Mouse (Mus musculus) neural tube, embryonic 14.5 days (tissue): Measurements from ENCODE around the gene Srrd. TPM values are rescaled to one million over a fixed set of nuclear protein-coding genes. Genes with fewer than 3 reads are reported as not detected.

Experiments used
- ATAC-seq: fragments of 200-750 bp; cut with Nextera tagmentation; 2 replicates; pipeline ENCODE4 v1.8.0; 2017; ENCODE audit warnings: low read depth, mild to moderate bottlenecking, moderate TSS enrichment, moderate library complexity
- H3K27ac ChIP-seq: fragments of 300-500 bp; sonication (generic); 2 replicates; pipeline ENCODE4 v1.5.1; 2014; ENCODE audit warnings: low read depth, mild to moderate bottlenecking, control low read depth, low read length, moderate library complexity, mixed read lengths
- H3K27me3 ChIP-seq: fragments of 300-500 bp; sonication (generic); 2 replicates; pipeline ENCODE4 v1.6.1; 2014; ENCODE audit warnings: low read length; ENCODE audit not compliant: control insufficient read depth, insufficient read depth
- H3K36me3 ChIP-seq: fragments of 300-500 bp; sonication (generic); 2 replicates; pipeline ENCODE4 v1.6.1; 2014; ENCODE audit warnings: low read length, mixed read lengths; ENCODE audit not compliant: control insufficient read depth, insufficient read depth
- H3K4me1 ChIP-seq: fragments of 300-500 bp; sonication (generic); 2 replicates; pipeline ENCODE4 v1.6.1; 2014; ENCODE audit warnings: low read length; ENCODE audit not compliant: control insufficient read depth, insufficient read depth
- H3K4me2 ChIP-seq: fragments of 300-500 bp; sonication (generic); 2 replicates; pipeline ENCODE4 v1.6.1; 2014; ENCODE audit warnings: mild to moderate bottlenecking, low read depth, low read length, control low read depth
- H3K4me3 ChIP-seq: fragments of 300-500 bp; sonication (generic); 2 replicates; pipeline ENCODE4 v1.5.1; 2014; ENCODE audit warnings: low read depth, low read length, control low read depth, mixed read lengths
- H3K9ac ChIP-seq: fragments of 300-500 bp; sonication (generic); replicated peaks from 2 replicates; pipeline ENCODE4 v1.6.1; 2014; ENCODE audit warnings: low read depth, mild to moderate bottlenecking, control low read depth, low read length, mixed read lengths
- H3K9me3 ChIP-seq: fragments of 300-500 bp; sonication (generic); 2 replicates; pipeline ENCODE4 v1.6.1; 2016; ENCODE audit warnings: low read length; ENCODE audit not compliant: control insufficient read depth
- WGBS: fragments of 180-500 bp; shearing (Covaris S2); extraction: QIAGEN DNeasy Blood & Tissue Kit; methylation state at CpG from one replicate; pipeline ENCODE4 v1.1.7; 2014; 5-methylcytosine and 5-hydroxymethylcytosine counted together
- polyA plus RNA-seq: library from polyadenylated mRNA; unstranded; fragments of >200 nt; fragmentation: Nextera tagmentation; extraction: Ambion mirVana; gene quantifications from 2 replicates; pipeline ENCODE4 v1.2.1, GENCODE M21; 2014

The Srrd gene
- polyA plus RNA-seq: 61.6 and 71.9 TPM in 2 replicates

DNA sequence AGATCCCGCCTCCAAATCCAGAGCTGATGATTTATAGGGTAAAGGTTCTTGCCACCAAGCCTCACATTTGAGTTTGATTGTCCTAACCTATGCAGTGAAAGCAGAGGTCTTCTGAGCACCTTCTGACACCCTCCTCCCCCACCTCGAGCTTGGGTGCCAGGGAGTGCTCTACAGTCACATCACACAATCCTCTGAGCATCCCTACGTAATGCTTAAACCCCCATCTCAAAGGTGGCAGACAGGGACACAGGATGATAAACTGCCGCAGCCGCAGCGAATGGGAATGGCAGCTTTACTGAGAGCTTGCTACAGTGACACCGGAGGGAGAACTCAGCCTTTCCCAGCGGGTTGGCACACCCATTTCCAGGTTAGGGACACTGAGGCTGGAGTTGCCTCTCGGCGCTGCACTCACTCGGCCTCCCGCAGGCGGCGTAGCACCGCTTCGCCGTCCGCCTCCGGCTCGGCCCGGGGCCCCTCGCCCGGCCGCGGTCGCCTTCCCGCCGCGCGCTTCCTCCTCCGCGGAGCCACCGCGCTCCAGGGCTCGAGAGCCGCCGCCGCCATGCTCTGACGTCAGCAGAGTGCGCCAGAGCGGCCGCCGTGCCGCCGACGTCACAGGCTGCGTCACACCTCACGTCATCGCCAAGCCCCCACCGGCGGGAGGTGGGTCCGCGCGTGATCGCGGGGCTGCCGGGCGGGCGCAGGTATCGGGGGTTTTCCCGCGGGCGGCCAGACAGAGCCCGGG is at the start of gene Srrd, which contains the start of gene Hps4:
Gene Srrd, minus strand, starts transcription at position 578 of the 742 bp plus-strand sequence.
Gene Hps4, plus strand, starts transcription at position 621 of the 742 bp plus-strand sequence.
- H3K9me3 ChIP-seq: no peaks in the 10 kb centered on the region
- peaks cover 13% of the 10 kb centered on the region for H3K36me3 ChIP-seq
- peak within 1 kb of the TSS; percentile 24 for H3K27ac ChIP-seq
- H3K4me1 ChIP-seq: peaks cover 20% of the 10 kb centered on the region
- H3K4me2 ChIP-seq: peak within 1 kb of the TSS; percentile 81
- ATAC-seq: peak; percentile 81
- peak within 1 kb of the TSS; percentile 85 for H3K9ac ChIP-seq
- H3K27me3 ChIP-seq: no peaks in the 10 kb centered on the region
- peak within 1 kb of the TSS; percentile 64 for H3K4me3 ChIP-seq
- WGBS: 2% methylated on average over 58 of the region's 64 CpGs

GRCm38 (mm10) chr5:112391676-112392323 is 49.0 kb upstream of the Srrd start:
- H3K4me3 ChIP-seq: no peak overlapping the region
- no peaks in the 10 kb centered on the region for H3K9me3 ChIP-seq
- peaks cover 19% of the 10 kb centered on the region for H3K4me1 ChIP-seq
- H3K9ac ChIP-seq: no peak overlapping the region
- peaks cover 19% of the 10 kb centered on the region for H3K36me3 ChIP-seq
- no peak overlapping the region for H3K27ac ChIP-seq
- no peak overlapping the region for H3K4me2 ChIP-seq
- no peaks in the 10 kb centered on the region for H3K27me3 ChIP-seq
- ATAC-seq: no peak
- 72% methylated on average over 27 of the region's 27 CpGs for WGBS

GRCm38 (mm10) chr5:112391002-112391401 is 48.2 kb upstream of the Srrd start:
- Histone ChIP-seq H3K27ac (no peak overlapping the region), H3K27me3 (no peaks in the 10 kb centered on the region), H3K9me3 (no peaks in the 10 kb centered on the region), H3K36me3 (peaks cover 23% of the 10 kb centered on the region), H3K4me3 (no peak overlapping the region), H3K4me2 (no peak overlapping the region), H3K9ac (no peak overlapping the region), H3K4me1 (peaks cover 19% of the 10 kb centered on the region)
- WGBS: 65% methylated on average over 16 of the region's 16 CpGs
- ATAC-seq: no peak

DNA sequence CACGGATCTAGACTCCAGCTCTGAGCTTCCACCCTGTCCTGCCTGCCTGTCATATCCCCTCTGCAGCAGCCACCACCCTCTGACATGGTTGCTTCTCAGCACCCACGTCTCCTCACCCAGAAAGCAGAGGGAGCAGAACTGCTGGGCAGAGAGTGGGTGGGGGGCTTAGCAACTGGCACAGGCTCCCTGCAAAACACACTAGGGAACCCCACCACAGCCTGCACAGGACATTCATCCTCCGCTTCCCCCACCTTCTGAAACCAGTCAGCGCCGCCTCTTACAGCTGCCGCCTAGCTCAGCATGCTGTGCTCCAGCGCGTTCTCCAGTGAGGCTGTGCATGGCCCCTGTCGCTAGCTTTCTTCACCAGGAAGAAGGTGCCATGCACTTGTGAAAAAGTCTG is 46.5 kb upstream of the Srrd start:
- H3K4me1 ChIP-seq: peaks cover 19% of the 10 kb centered on the region
- no peaks in the 10 kb centered on the region for H3K9me3 ChIP-seq
- H3K4me3 ChIP-seq: no peak overlapping the region
- H3K27ac ChIP-seq: no peak overlapping the region
- H3K9ac ChIP-seq: no peak overlapping the region; the same call in 1 of the 2 replicates
- no peak for ATAC-seq
- peaks cover 29% of the 10 kb centered on the region for H3K36me3 ChIP-seq
- WGBS: 76% methylated on average over 9 of the region's 9 CpGs
- no peaks in the 10 kb centered on the region for H3K27me3 ChIP-seq
- H3K4me2 ChIP-seq: no peak overlapping the region

- Histone ChIP-seq H3K4me3 (no peak overlapping the region), H3K9ac (no peak overlapping the region), H3K27me3 (no peaks in the 10 kb centered on the region), H3K36me3 (peaks cover 24% of the 10 kb centered on the region), H3K27ac (no peak overlapping the region), H3K4me2 (no peak overlapping the region), H3K9me3 (no peaks in the 10 kb centered on the region), H3K4me1 (peaks cover 10% of the 10 kb centered on the region; the same call in 1 of the 2 replicates)
- ATAC-seq: no peak
- WGBS: 75% methylated on average over 2 of the region's 2 CpGs
Measured at GRCm38 (mm10) chr5:112385973-112386372, 43.1 kb upstream of the Srrd start.

DNA sequence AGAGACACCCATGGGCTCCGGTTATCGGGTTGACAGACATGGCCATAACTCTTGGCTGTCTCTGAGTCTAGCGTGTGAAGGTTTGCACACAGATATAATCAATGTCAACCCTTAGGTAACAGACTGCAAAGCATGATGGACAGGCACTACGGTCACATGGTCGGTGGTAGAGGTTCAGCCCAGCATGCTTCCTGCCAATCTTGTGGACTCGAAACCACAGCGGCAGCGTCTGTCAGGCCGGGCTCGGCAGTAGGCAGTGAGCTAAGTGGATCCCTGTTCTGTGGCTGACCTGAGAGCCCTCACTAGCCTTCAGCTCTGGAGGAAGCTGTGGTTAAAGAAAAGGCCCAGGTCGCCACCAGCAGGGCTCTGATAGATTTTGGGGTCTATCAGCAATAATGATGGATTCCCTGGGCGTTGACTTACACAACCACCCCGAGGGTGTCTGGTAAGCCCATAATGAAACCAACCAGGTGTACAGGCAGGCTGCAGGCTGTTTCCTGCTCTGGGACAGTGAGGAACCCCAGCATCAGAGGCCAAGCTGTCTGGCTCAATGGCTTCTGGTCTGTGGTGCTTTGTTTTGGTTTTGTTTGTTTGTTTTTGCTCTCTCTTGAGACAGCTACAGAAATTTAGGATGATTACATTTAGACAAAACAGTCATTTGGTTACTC is 42.1 kb upstream of the Srrd start:
- WGBS: 93% methylated on average over 13 of the region's 13 CpGs
- Histone ChIP-seq H3K27me3 (no peaks in the 10 kb centered on the region), H3K4me3 (no peak overlapping the region), H3K4me1 (peaks cover 10% of the 10 kb centered on the region; the same call in 1 of the 2 replicates), H3K9ac (no peak overlapping the region), H3K36me3 (peaks cover 19% of the 10 kb centered on the region; the same call in 1 of the 2 replicates), H3K4me2 (no peak overlapping the region), H3K27ac (no peak overlapping the region), H3K9me3 (no peaks in the 10 kb centered on the region)
- ATAC-seq: no peak

DNA sequence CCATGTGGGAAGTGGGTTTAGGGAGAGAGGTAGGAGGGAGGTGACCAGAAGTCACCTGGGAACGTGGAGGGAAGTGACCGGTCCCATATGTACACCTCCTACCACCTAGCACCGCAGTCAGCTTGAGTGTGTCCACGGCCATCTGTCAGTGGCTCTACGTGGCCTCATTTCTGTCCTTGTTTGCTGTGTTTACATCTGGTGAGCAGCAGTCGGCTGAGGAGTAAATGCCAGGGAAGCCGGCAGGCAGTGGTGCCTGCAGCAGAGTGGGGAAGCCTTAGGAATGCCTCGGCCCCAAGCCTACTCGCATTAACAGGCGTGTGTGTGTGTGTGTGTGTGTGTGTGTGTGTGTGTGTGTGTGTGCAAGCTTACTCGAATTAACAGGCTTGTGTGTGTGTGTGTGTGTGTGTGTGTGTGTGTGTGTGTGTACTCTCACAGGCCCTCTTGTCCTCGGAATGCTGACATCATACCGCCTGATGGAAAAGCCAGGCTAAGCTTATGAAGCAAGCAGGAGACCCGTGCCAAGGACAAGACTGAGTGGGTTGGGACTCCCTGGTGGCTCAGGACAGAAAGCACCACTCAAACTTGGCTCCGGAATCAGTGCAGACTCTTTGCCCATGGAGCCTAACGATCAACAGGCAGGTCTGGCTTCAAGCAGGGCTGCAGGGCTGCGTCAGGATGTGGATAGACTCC is 39.9 kb upstream of the Srrd start:
- Histone ChIP-seq H3K4me1 (no peaks in the 10 kb centered on the region), H3K4me2 (no peak overlapping the region), H3K36me3 (peaks cover 20% of the 10 kb centered on the region; the same call in 1 of the 2 replicates), H3K27me3 (no peaks in the 10 kb centered on the region), H3K27ac (no peak overlapping the region), H3K9me3 (no peaks in the 10 kb centered on the region), H3K4me3 (no peak overlapping the region), H3K9ac (no peak overlapping the region)
- ATAC-seq: no peak
- WGBS: 72% methylated on average over 17 of the region's 17 CpGs

- no peak overlapping the region for H3K9ac ChIP-seq
- no peaks in the 10 kb centered on the region for H3K27me3 ChIP-seq
- H3K36me3 ChIP-seq: peaks cover 17% of the 10 kb centered on the region; the same call in 1 of the 2 replicates
- no peak overlapping the region for H3K4me3 ChIP-seq
- no peak overlapping the region for H3K4me2 ChIP-seq
- peak; percentile 38; the same call in 1 of the 2 replicates for ATAC-seq
- 58% methylated on average over 7 of the region's 9 CpGs for WGBS
- H3K4me1 ChIP-seq: no peaks in the 10 kb centered on the region
- no peaks in the 10 kb centered on the region for H3K9me3 ChIP-seq
- no peak overlapping the region for H3K27ac ChIP-seq
Measured at GRCm38 (mm10) chr5:112382042-112382441, 39.2 kb upstream of the Srrd start.
